Mouse (Mus musculus) gastrocnemius, adult 2 months (tissue): ENCODE results near the gene Fam166a. TPM values are rescaled to one million over a fixed set of nuclear protein-coding genes. Genes with fewer than 3 reads are reported as not detected.

Experiments used
- DNase-seq: peaks from one replicate; pipeline ENCODE4 v3.0.0; 2022
- H3K27ac ChIP-seq: fragments of 200-600 bp; 2 replicates; pipeline ENCODE4 v1.8.1; 2022; ENCODE audit warnings: mild to moderate bottlenecking
- H3K4me3 ChIP-seq: fragments of 200-600 bp; 2 replicates; pipeline ENCODE4 v1.8.1; 2022; ENCODE audit warnings: mild to moderate bottlenecking, moderate library complexity
- CTCF ChIP-seq: fragments of 200-600 bp; IDR thresholded peaks from 2 replicates; pipeline ENCODE4 v1.8.1; 2022; ENCODE audit warnings: antibody characterized with exemption, mild to moderate bottlenecking, moderate library complexity
- intact Hi-C: fragments of 180-260 bp; cut with DNase I; formaldehyde crosslinking; loops from one replicate; pipeline ENCODE4 v1.15.1; 2025
- total RNA-seq, 2 experiments: library from RNA; stranded (reverse); gene quantifications; 2 replicates each; pipeline ENCODE4 v1.2.3; 2021

Gene Fam166a
- total RNA-seq, 2 experiments from 2014 or later: not detected

- Histone ChIP-seq H3K27ac (peak overlapping the region; percentile 86), H3K4me3 (peak overlapping the region; percentile 30)
- peak; percentile 96 for TF ChIP-seq CTCF
- DNase-seq: peak; percentile 89
- intact Hi-C loops: loop anchor here (1.0 to 5.0 kb wide), 4 partner anchors 35 to 139 kb away; partner anchors contain the start of genes Anapc2, Man1b1 and Ssna1
These were observed 25.2 kb upstream of the Fam166a start for GRCm38 (mm10) chr2:25193330-25193770.

GRCm38 (mm10) chr2:25194006-25194405 is 24.5 kb upstream of the Fam166a start:
- H3K4me3 ChIP-seq: peak overlapping the region; percentile 69
- peak overlapping the region; percentile 86 for H3K27ac ChIP-seq
- intact Hi-C loops: loop anchor here (2.0 to 5.0 kb wide), 3 partner anchors 61 to 138 kb away; partner anchors contain the start of genes Anapc2, Man1b1, Ssna1 and Tmem203
- no peak for TF ChIP-seq CTCF
- no peak for DNase-seq

- no peak for TF ChIP-seq CTCF
- intact Hi-C loops: loop anchor here (2.0 to 5.0 kb wide), 3 partner anchors 60 to 138 kb away; partner anchors contain the start of genes Anapc2, Man1b1, Ssna1 and Tmem203
- DNase-seq: no peak
- Histone ChIP-seq H3K27ac (peak overlapping the region; percentile 86), H3K4me3 (peak overlapping the region; percentile 69)
These were observed 23.9 kb upstream of the Fam166a start for GRCm38 (mm10) chr2:25194486-25195171.

- intact Hi-C loops: loop anchor here (2.0 kb wide), 1 partner anchor 59 kb away; the partner anchor contains the start of gene Tmem203
- DNase-seq: peak; percentile 63
- H3K27ac ChIP-seq: peak overlapping the region; percentile 86
- no peak for TF ChIP-seq CTCF
- H3K4me3 ChIP-seq: peak overlapping the region; percentile 69
These were observed 23.1 kb upstream of the Fam166a start for GRCm38 (mm10) chr2:25195211-25196156.

- Histone ChIP-seq H3K4me3 (peak within 1 kb of the TSS; percentile 69), H3K27ac (peak within 1 kb of the TSS; percentile 86)
- intact Hi-C loops: no loop called here
- no peak; the same call in 1 of the 2 replicates for TF ChIP-seq CTCF
- DNase-seq: peak; percentile 78
These were observed 22.2 kb upstream of the Fam166a start, which contains the start of gene Tor4a for GRCm38 (mm10) chr2:25196172-25196954. Tor4a (minus strand) TSS chr2:25196886.

- no peak for DNase-seq
- H3K27ac ChIP-seq: peak overlapping the region; percentile 86
These were observed 21.4 kb upstream of the Fam166a start for GRCm38 (mm10) chr2:25197191-25197590.

GRCm38 (mm10) chr2:25197946-25198345 is 20.6 kb upstream of the Fam166a start:
- no peak for DNase-seq
- intact Hi-C loops: no loop called here
- TF ChIP-seq CTCF: no peak
- H3K27ac ChIP-seq: peak overlapping the region; percentile 86
- H3K4me3 ChIP-seq: no peak overlapping the region

More at GRCm38 (mm10) chr2:25197191-25197590, 21.4 kb upstream of the Fam166a start:
- no peak for TF ChIP-seq CTCF
- intact Hi-C loops: no loop called here
- H3K4me3 ChIP-seq: peak overlapping the region; percentile 69

- Histone ChIP-seq H3K4me3 (no peak overlapping the region), H3K27ac (no peak overlapping the region)
- intact Hi-C loops: no loop called here
- no peak for TF ChIP-seq CTCF
- DNase-seq: no peak
These were observed 17.9 kb upstream of the Fam166a start for GRCm38 (mm10) chr2:25200631-25201030.

- intact Hi-C loops: no loop called here
- no peak for DNase-seq
- no peak for TF ChIP-seq CTCF
- Histone ChIP-seq H3K27ac (no peak overlapping the region), H3K4me3 (no peak overlapping the region)
These were observed 14.8 kb upstream of the Fam166a start for GRCm38 (mm10) chr2:25203631-25204214.

- DNase-seq: no peak
- no peak for TF ChIP-seq CTCF
- intact Hi-C loops: no loop called here
- Histone ChIP-seq H3K4me3 (no peak overlapping the region), H3K27ac (no peak overlapping the region)
These were observed 11.0 kb upstream of the Fam166a start for GRCm38 (mm10) chr2:25207593-25207992.

- Histone ChIP-seq H3K27ac (peak overlapping the region; percentile 97), H3K4me3 (peak overlapping the region; percentile 99)
- DNase-seq: no peak
- no peak for TF ChIP-seq CTCF
- intact Hi-C loops: no loop called here
These were observed 7.9 kb upstream of the Fam166a start for GRCm38 (mm10) chr2:25210686-25211085.
